34 mouse cellular contexts compared by ENCODE assay signal in the genomic region with DNA sequence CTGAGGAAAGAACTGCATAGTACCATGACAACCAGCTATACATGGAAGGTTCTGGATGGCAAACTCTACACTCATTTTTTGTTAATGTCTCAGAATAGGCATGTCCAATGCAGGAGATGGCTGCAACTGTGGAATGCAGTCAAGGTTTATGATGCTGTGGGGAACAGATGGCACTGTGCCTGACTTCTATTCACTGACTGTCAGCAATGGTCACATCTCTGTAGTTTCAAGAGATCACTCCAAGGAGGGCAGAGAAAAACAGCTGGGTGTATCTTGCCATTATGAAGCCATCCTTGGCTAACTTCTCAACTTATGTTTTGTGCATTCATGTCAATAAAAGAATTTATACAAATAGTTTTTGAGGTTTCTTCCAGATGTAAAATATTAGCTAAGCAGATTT.
"Had no signal": no experiment of that assay in that cellular context is flagged by ENCODE, and none has a peak within 500 bp of the region (broad histone marks: within the 10 kb centered on the region; RNA-seq: fewer than 3 reads in every experiment).

No protein-coding gene starts in this region.

- H3K9ac ChIP-seq: heart, embryonic 12.5 days; heart, embryonic 13.5 days; heart, embryonic 15.5 days; hindbrain, embryonic 12.5 days; hindbrain, embryonic 13.5 days; hindbrain, embryonic 14.5 days; hindbrain, embryonic 15.5 days; intestine, embryonic 15.5 days; kidney, embryonic 15.5 days had no signal

- H3K9me3 ChIP-seq: heart, embryonic 10.5 days; heart, embryonic 12.5 days; heart, embryonic 13.5 days; heart, embryonic 15.5 days; hindbrain, embryonic 10.5 days; hindbrain, embryonic 12.5 days; hindbrain, embryonic 13.5 days; hindbrain, embryonic 15.5 days; intestine, embryonic 15.5 days; kidney, embryonic 15.5 days had no signal

- H3K36me3 ChIP-seq: heart, embryonic 10.5 days; heart, embryonic 12.5 days; heart, embryonic 13.5 days; heart, embryonic 15.5 days; hindbrain, embryonic 10.5 days; hindbrain, embryonic 12.5 days; hindbrain, embryonic 13.5 days; hindbrain, embryonic 15.5 days; intestine, embryonic 15.5 days; kidney, embryonic 15.5 days had no signal

- H3K27ac ChIP-seq: heart, embryonic 10.5 days; heart, embryonic 13.5 days; heart, embryonic 15.5 days; hindbrain, embryonic 10.5 days; hindbrain, embryonic 12.5 days; hindbrain, embryonic 13.5 days; hindbrain, embryonic 14.5 days; hindbrain, embryonic 15.5 days; intestine, embryonic 15.5 days; kidney, embryonic 15.5 days; kidney, postnatal 0 days; layer of hippocampus, adult 2 months; left cerebral cortex, adult 2 months had no signal

- ATAC-seq: inflammation-experienced regulatory T-cells, adult 6 months; intestine, embryonic 15.5 days; intestine, embryonic 16.5 days; intestine, postnatal 0 days had no signal

- DNase-seq: heart, postnatal 10 days; heart, postnatal 14 days; heart, postnatal 36 days; heart, postnatal 4 days; kidney, adult 11 months; kidney, adult 18-20 months; kidney, adult 2 months; kidney, adult 8-10 months; kidney, adult 9 months; kidney, postnatal 10 days; kidney, postnatal 14 days; kidney, postnatal 25 days; kidney, postnatal 36 days; kidney, postnatal 4 days; layer of hippocampus, adult 9-11 months; layer of hippocampus, postnatal 36 days had no signal

- H3K4me2 ChIP-seq: heart, embryonic 11.5 days; heart, embryonic 12.5 days; heart, embryonic 13.5 days; heart, embryonic 15.5 days; hindbrain, embryonic 12.5 days; hindbrain, embryonic 13.5 days; hindbrain, embryonic 14.5 days; hindbrain, embryonic 15.5 days; intestine, embryonic 15.5 days; kidney, embryonic 15.5 days had no signal

- H3K4me3 ChIP-seq: heart, embryonic 10.5 days; heart, embryonic 12.5 days; heart, embryonic 13.5 days; heart, embryonic 15.5 days; hindbrain, embryonic 10.5 days; hindbrain, embryonic 12.5 days; hindbrain, embryonic 13.5 days; hindbrain, embryonic 15.5 days; intestine, embryonic 15.5 days; kidney, embryonic 15.5 days; layer of hippocampus, adult 2 months; left cerebral cortex, adult 2 months had no signal

- H3K27me3 ChIP-seq: heart, embryonic 12.5 days; heart, embryonic 13.5 days; heart, embryonic 15.5 days; hindbrain, embryonic 12.5 days; hindbrain, embryonic 13.5 days; hindbrain, embryonic 15.5 days; intestine, embryonic 15.5 days; kidney, embryonic 15.5 days had no signal

- H3K4me1 ChIP-seq: heart, embryonic 10.5 days; heart, embryonic 12.5 days; heart, embryonic 13.5 days; heart, embryonic 15.5 days; hindbrain, embryonic 10.5 days; hindbrain, embryonic 12.5 days; hindbrain, embryonic 13.5 days; hindbrain, embryonic 15.5 days; intestine, embryonic 15.5 days; kidney, embryonic 15.5 days had no signal
